Mouse (Mus musculus): Measurements from ENCODE around the gene Cyp51. TPM values are rescaled to one million over a fixed set of nuclear protein-coding genes. Genes with fewer than 3 reads are reported as not detected.

Cyp51 gene
- polyA plus RNA-seq, 1 experiment from 2014 or later: 141 TPM

- Histone ChIP-seq H3K27ac (no peak overlapping the region), H3K4me1 (no peaks in the 10 kb centered on the region), H3K27me3 (replicated peaks) (no peaks in the 10 kb centered on the region), H3K4me2 (replicated peaks) (no peak overlapping the region), H3K4me3 (no peak overlapping the region), H3K36me3 (peaks cover 78% of the 10 kb centered on the region), H3K9me3 (no peaks in the 10 kb centered on the region), H3K9ac (no peak overlapping the region)
- 96% methylated on average over 2 of the region's 2 CpGs for WGBS
- no peak for ATAC-seq (ENCODE audit: low FRiP score, low read depth)
These were observed 23.7 kb downstream of the Cyp51 start for GRCm38 (mm10) chr5:4080861-4081260.

GRCm38 (mm10) chr5:4079086-4079485 is 25.5 kb downstream of the Cyp51 start:
- H3K4me3 ChIP-seq: no peak overlapping the region
- H3K27ac ChIP-seq: no peak overlapping the region
- H3K4me2 ChIP-seq (replicated peaks): no peak overlapping the region
- no peaks in the 10 kb centered on the region for H3K27me3 ChIP-seq (replicated peaks)
- no peaks in the 10 kb centered on the region for H3K9me3 ChIP-seq
- no peaks in the 10 kb centered on the region for H3K4me1 ChIP-seq
- H3K9ac ChIP-seq: no peak overlapping the region
- ATAC-seq (ENCODE audit: low FRiP score, low read depth): no peak
- H3K36me3 ChIP-seq: peaks cover 63% of the 10 kb centered on the region
- 93% methylated on average over 3 of the region's 3 CpGs for WGBS

- no peak overlapping the region for H3K9ac ChIP-seq
- no peak overlapping the region for H3K4me3 ChIP-seq
- H3K36me3 ChIP-seq: peaks cover 89% of the 10 kb centered on the region
- H3K9me3 ChIP-seq: no peaks in the 10 kb centered on the region
- no peaks in the 10 kb centered on the region for H3K27me3 ChIP-seq (replicated peaks)
- H3K4me1 ChIP-seq: no peaks in the 10 kb centered on the region
- no peak overlapping the region for H3K27ac ChIP-seq
- no peak for ATAC-seq (ENCODE audit: low FRiP score, low read depth)
- 92% methylated on average over 3 of the region's 3 CpGs for WGBS
- H3K4me2 ChIP-seq (replicated peaks): no peak overlapping the region
These were observed 37.3 kb downstream of the Cyp51 start for GRCm38 (mm10) chr5:4067203-4067602.

GRCm38 (mm10) chr5:4066476-4067115 is 38.0 kb downstream of the Cyp51 start:
- H3K36me3 ChIP-seq: peaks cover 89% of the 10 kb centered on the region
- H3K9ac ChIP-seq: no peak overlapping the region
- 92% methylated on average over 18 of the region's 18 CpGs for WGBS
- no peak overlapping the region for H3K4me3 ChIP-seq
- H3K27ac ChIP-seq: no peak overlapping the region
- H3K27me3 ChIP-seq (replicated peaks): no peaks in the 10 kb centered on the region
- no peak overlapping the region for H3K4me2 ChIP-seq (replicated peaks)
- no peak; the same call in 1 of the 2 replicates for ATAC-seq (ENCODE audit: low FRiP score, low read depth)
- H3K9me3 ChIP-seq: no peaks in the 10 kb centered on the region
- H3K4me1 ChIP-seq: no peaks in the 10 kb centered on the region

- H3K4me1 ChIP-seq: no peaks in the 10 kb centered on the region
- H3K4me3 ChIP-seq: no peak overlapping the region
- WGBS: 95% methylated on average over 8 of the region's 8 CpGs
- H3K9me3 ChIP-seq: no peaks in the 10 kb centered on the region
- ATAC-seq (ENCODE audit: low FRiP score, low read depth): no peak
- no peak overlapping the region for H3K4me2 ChIP-seq (replicated peaks)
- H3K9ac ChIP-seq: no peak overlapping the region
- H3K36me3 ChIP-seq: peaks cover 81% of the 10 kb centered on the region
- H3K27me3 ChIP-seq (replicated peaks): no peaks in the 10 kb centered on the region
- no peak overlapping the region for H3K27ac ChIP-seq
These were observed 44.2 kb downstream of the Cyp51 start for GRCm38 (mm10) chr5:4060313-4060712.

GRCm38 (mm10) chr5:4040922-4041321 is 63.6 kb downstream of the Cyp51 start:
- no peak for ATAC-seq (ENCODE audit: low FRiP score, low read depth)
- H3K9ac ChIP-seq: no peak overlapping the region
- H3K27me3 ChIP-seq (replicated peaks): no peaks in the 10 kb centered on the region
- WGBS: 94% methylated on average over 2 of the region's 2 CpGs
- H3K9me3 ChIP-seq: no peaks in the 10 kb centered on the region
- no peaks in the 10 kb centered on the region for H3K4me1 ChIP-seq
- no peak overlapping the region for H3K27ac ChIP-seq
- no peak overlapping the region for H3K4me3 ChIP-seq
- H3K4me2 ChIP-seq (replicated peaks): no peak overlapping the region
- peaks cover 61% of the 10 kb centered on the region for H3K36me3 ChIP-seq

- Histone ChIP-seq H3K4me2 (replicated peaks) (no peak overlapping the region), H3K9me3 (no peaks in the 10 kb centered on the region), H3K4me1 (no peaks in the 10 kb centered on the region), H3K4me3 (no peak overlapping the region), H3K27me3 (replicated peaks) (no peaks in the 10 kb centered on the region), H3K9ac (no peak overlapping the region), H3K27ac (no peak overlapping the region), H3K36me3 (peaks cover 61% of the 10 kb centered on the region)
- 91% methylated on average over 6 of the region's 6 CpGs for WGBS
- ATAC-seq (ENCODE audit: low FRiP score, low read depth): no peak
These were observed 64.2 kb downstream of the Cyp51 start for GRCm38 (mm10) chr5:4040372-4040771.

GRCm38 (mm10) chr5:4039351-4039750 is 65.2 kb downstream of the Cyp51 start:
- no peaks in the 10 kb centered on the region for H3K4me1 ChIP-seq
- WGBS: 89% methylated on average over 8 of the region's 8 CpGs

GRCm38 (mm10) chr5:4036686-4037085 is 67.9 kb downstream of the Cyp51 start:
- Histone ChIP-seq H3K4me3 (no peak overlapping the region), H3K36me3 (peaks cover 59% of the 10 kb centered on the region)
- 97% methylated on average over 9 of the region's 9 CpGs for WGBS

More at GRCm38 (mm10) chr5:4039351-4039750, 65.2 kb downstream of the Cyp51 start:
- Histone ChIP-seq H3K9ac (no peak overlapping the region), H3K9me3 (no peaks in the 10 kb centered on the region), H3K27me3 (replicated peaks) (no peaks in the 10 kb centered on the region), H3K27ac (no peak overlapping the region), H3K36me3 (peaks cover 62% of the 10 kb centered on the region), H3K4me3 (no peak overlapping the region), H3K4me2 (replicated peaks) (no peak overlapping the region)
- no peak for ATAC-seq (ENCODE audit: low FRiP score, low read depth)

GRCm38 (mm10) chr5:4031846-4032245 is 72.7 kb downstream of the Cyp51 start:
- no peaks in the 10 kb centered on the region for H3K9me3 ChIP-seq
- H3K36me3 ChIP-seq: peaks cover 47% of the 10 kb centered on the region
- WGBS: 88% methylated on average over 4 of the region's 4 CpGs
- no peak overlapping the region for H3K4me2 ChIP-seq (replicated peaks)
- no peak for ATAC-seq (ENCODE audit: low FRiP score, low read depth)
- no peaks in the 10 kb centered on the region for H3K27me3 ChIP-seq (replicated peaks)
- H3K27ac ChIP-seq: no peak overlapping the region
- no peak overlapping the region for H3K9ac ChIP-seq
- no peaks in the 10 kb centered on the region for H3K4me1 ChIP-seq
- H3K4me3 ChIP-seq: no peak overlapping the region

More at GRCm38 (mm10) chr5:4036686-4037085, 67.9 kb downstream of the Cyp51 start:
- Histone ChIP-seq H3K4me1 (no peaks in the 10 kb centered on the region), H3K27ac (no peak overlapping the region), H3K9me3 (no peaks in the 10 kb centered on the region), H3K27me3 (replicated peaks) (no peaks in the 10 kb centered on the region), H3K9ac (no peak overlapping the region), H3K4me2 (replicated peaks) (no peak overlapping the region)
- ATAC-seq (ENCODE audit: low FRiP score, low read depth): no peak

Other genes with a start within 250 kb of the Cyp51 start
- gene Mterf1a, start 210.8 kb downstream of the Cyp51 start, polyA plus RNA-seq (2016; fragmentation: Nextera tagmentation; extraction: Ambion mirVana): 7.9 and 9.7 TPM in 2 replicates
- 280 and 299 TPM in 2 replicates for gene Akap9, start 176.7 kb downstream of the Cyp51 start, polyA plus RNA-seq (2016; fragmentation: Nextera tagmentation; extraction: Ambion mirVana)
- gene Mterf1b, start 87.6 kb upstream of the Cyp51 start, polyA plus RNA-seq (2016; fragmentation: Nextera tagmentation; extraction: Ambion mirVana): 2.7 and 3.8 TPM in 2 replicates